Mouse (Mus musculus) adrenal gland, postnatal 25 days (tissue): ENCODE data around the gene Slc4a2. TPM values are rescaled to one million over a fixed set of nuclear protein-coding genes. Genes with fewer than 3 reads are reported as not detected.

Experiments used
- DNase-seq: peaks from one replicate; pipeline ENCODE4 v3.0.0; 2021; ENCODE audit warnings: mixed read lengths
- total RNA-seq: library from RNA; stranded (reverse); gene quantifications from 2 replicates; pipeline ENCODE4 v1.2.3, GENCODE M21; 2021

Slc4a2 gene
- total RNA-seq, 1 experiment from 2014 or later: 59.1 TPM

DNA sequence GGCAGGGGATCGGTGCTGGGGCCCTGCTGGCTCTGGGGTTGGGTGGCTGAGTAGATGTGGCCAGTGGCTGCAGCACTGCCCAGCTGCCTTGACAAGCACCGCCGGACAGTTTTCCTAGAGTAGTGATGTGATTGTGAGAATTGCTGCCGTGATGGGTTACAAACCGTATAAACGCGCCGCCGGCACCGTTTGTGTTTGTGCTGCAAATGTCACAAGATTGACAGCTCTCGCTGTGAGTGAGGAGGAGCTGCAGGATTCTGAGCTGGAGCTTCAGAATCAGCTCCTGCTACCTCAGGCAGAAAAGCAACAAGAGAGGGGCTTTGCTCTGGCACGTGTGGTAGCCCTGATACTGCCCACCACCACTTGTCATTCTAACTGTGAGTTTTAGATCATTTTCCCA lies 43.1 kb downstream of the Slc4a2 start:
- no peak for DNase-seq

GRCm38 (mm10) chr5:24470600-24470999 lies 47.0 kb downstream of the Slc4a2 start:
- DNase-seq: peak; percentile 81

DNA sequence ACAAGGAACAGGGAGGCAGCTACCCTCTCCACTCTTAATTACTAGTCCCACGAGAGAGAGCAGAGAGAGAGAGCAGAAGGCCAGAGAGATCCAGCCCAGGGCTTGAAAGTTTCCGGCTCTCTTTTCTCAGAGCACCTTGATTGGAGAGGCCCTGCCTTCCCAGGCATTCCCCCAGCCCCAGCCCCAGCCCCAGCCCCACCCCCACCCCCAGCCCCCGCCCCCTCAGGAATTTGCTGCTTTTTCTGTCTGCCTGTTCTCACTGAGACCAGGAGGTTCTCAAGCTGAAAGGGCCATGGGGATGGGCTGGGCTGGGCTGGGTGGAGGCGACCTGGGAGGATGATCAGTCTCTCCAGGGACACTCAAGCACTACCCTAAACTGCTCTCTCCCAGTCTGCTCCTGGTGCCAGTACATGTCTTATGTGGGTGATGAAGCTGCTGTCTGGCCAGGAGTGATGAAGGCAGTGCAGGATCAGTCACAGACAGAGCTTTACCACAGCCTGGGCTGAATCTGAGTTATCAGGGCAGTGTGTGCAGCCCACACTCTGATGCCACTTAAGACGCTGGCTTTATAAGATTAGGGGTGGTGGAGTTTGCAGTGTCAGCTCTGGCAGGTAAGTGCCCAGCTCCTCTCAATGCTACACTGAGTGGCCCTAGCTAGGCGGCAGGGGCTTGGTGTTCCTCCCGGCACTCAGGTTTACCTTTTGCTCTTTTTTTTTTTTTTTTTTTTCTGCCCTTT lies 49.4 kb downstream of the Slc4a2 start:
- DNase-seq: no peak

DNA sequence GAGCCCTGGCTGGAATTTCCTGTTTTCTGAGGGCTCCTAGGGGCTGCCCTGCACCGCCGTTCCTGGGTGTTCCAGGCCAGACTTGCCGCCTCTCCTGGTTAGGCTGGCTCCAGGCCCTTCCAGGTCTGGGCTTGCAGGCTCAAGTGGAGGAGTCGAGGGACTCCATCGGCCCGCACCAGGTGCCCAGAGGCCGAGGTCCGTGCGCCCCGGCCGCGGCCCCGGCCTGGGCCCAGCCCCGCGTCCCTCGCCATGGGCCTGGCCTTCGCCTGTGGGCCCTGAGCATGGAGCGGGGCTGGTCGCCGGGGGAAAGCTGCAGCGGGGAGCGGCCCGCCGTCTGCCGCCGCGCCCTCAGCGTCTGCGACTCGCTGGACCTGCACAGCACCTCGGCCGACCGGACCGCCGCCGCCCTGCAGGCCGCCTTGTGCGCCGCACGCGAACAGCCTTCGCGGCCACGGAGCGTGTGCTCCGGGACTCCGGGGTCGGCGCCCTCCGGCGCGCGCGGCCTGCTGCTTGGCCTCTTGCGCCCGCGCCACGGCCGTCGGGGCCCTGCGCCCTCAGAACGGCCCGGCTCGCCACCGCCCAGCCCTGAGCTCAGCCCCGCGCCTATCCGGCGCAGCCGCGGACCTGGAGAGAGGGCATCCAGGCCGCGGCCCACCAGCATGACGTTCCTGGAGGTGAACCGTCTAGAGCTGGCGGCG lies 50.5 kb downstream of the Slc4a2 start:
- DNase-seq: peak; percentile 41

- DNase-seq: peak; percentile 74
Observed at GRCm38 (mm10) chr5:24474723-24475261, 51.2 kb downstream of the Slc4a2 start.

DNA sequence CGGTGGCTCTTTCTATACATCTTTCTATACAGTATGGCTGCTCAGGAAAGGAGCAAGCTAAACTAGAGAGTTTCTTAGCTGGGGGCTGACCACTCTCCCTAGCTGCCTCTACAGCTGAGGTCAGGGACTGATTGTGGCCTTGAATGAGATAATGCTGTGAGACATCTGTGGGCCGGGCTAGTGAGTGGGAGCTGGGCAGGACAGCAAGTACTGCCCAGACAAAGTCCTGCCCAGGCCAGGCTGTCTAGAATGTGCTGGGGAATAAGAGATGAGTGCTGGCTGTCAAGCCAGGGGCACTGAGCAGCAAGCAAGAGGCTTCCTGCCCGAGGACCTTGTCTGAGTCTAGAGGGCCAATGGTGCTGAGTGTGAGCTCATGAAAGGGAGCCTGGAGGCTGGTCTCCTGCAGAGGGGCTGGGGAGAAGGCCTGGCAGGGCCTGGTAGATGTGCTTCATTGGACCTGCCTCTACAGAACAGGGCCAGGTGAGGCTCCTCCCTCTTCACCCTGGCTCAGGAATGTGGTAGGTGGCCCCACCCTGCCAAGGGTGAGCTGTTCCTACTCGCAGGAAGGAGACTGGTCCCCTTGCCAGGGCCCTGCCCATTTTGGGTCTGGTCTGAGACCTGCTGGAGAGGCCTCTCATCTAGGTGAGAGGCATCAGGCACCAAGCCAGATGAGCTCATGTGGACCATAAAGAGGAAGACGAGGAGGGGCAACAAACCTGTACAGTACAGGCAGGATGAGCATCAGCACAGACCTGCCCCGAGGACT lies 52.0 kb downstream of the Slc4a2 start:
- peak; percentile 64 for DNase-seq

DNA sequence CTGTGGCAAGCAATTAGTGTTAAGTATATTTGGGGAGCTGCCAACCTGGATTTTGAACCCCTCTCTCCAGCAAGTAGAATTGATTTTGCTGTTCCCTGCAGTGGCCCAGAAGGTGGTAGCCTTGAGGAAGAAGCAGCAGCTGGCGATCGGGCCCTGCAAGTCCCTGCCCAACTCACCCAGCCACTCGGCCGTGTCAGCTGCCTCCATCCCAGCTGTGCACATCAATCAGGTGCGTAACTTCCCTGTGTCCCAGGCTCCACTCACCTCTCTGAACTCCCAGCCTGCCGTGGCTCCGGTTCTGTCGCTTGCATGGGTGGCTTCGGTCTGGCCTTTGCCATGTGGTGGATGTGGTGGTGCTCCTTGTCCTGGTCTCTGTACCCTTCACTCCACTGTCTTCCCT lies 54.3 kb downstream of the Slc4a2 start:
- DNase-seq: no peak

GRCm38 (mm10) chr5:24481647-24482046 lies 58.0 kb downstream of the Slc4a2 start:
- peak; percentile 68 for DNase-seq

DNA sequence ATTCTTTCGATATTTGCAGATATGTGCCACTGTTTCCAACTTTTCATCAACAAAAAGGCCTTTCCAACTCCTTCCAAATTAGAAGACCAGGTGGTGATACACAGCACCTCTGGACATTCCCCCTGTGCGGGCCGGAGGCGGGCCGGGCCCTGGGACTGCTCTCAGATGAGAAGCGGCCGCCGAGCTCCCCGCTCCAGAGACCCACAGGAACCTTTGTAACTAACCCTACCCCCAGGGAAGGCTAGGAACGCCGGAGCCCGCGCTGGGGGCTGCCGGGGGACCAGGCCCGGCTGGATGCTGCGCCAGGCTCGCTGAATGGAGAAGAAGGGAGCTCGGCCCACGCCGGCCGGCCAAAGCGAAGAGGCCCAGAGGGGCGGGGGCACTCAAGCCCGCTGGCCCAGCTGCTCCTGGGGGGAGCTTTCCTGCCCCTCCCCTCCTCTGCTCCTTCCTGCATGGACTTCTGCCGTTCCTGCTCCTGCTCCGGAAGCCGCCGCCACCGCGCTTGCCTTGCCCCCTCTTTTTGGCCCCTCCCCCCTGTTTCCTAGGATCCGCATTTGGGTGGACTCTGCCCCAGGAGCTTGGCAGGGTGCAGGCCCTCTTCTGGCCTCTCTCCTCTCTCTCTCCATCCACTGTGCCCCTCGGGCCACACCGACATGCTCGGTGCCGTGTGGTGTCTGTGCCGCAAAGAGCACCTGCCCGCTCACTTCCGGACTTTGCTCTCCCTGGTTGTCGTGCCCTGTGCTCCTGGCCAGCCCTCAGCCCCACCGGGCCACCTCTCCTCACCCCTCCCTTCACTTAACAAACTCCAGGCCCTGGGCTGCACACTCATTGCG lies 58.8 kb downstream of the Slc4a2 start:
- no peak for DNase-seq

GRCm38 (mm10) chr5:24483326-24483725 lies 59.7 kb downstream of the Slc4a2 start:
- DNase-seq: peak; percentile 54

GRCm38 (mm10) chr5:24484963-24485362 lies 61.3 kb downstream of the Slc4a2 start:
- no peak for DNase-seq

- DNase-seq: peak; percentile 89
Observed at GRCm38 (mm10) chr5:24486097-24486496, 62.5 kb downstream of the Slc4a2 start.

- DNase-seq: no peak
Observed at GRCm38 (mm10) chr5:24486738-24487137, 63.1 kb downstream of the Slc4a2 start.

- no peak for DNase-seq
Observed at GRCm38 (mm10) chr5:24490413-24490920, 66.8 kb downstream of the Slc4a2 start.

Other genes with a start within 250 kb of the Slc4a2 start
- 12.7 and 26.0 TPM in 2 replicates for gene Kcnh2, start 72.2 kb upstream of the Slc4a2 start, total RNA-seq
- gene Nos3, start 59.0 kb upstream of the Slc4a2 start, total RNA-seq: 8.3 and 8.7 TPM in 2 replicates
- 0.27 and 1.2 TPM in 2 replicates for gene Atg9b, start 31.7 kb upstream of the Slc4a2 start, total RNA-seq
- gene Abcb8, start 30.2 kb upstream of the Slc4a2 start, total RNA-seq: 83.6 and 88.2 TPM in 2 replicates
- gene Asic3, start 10.4 kb upstream of the Slc4a2 start, total RNA-seq: 0.43 TPM in 1 of 2 replicates, not detected in the other
- 46.4 and 51.2 TPM in 2 replicates for gene Cdk5, start 307 bp upstream of the Slc4a2 start, total RNA-seq
- gene Fastk, start 21.4 kb downstream of the Slc4a2 start, total RNA-seq: 114 and 119 TPM in 2 replicates
- gene Tmub1, start 24.0 kb downstream of the Slc4a2 start, total RNA-seq: 12.5 and 16.8 TPM in 2 replicates
- 75.6 and 89.0 TPM in 2 replicates for gene Agap3, start 28.3 kb downstream of the Slc4a2 start, total RNA-seq
- not detected in 2 replicates for gene Gbx1, start 103.4 kb downstream of the Slc4a2 start, total RNA-seq
- gene Asb10, start 117.1 kb downstream of the Slc4a2 start, total RNA-seq: 0.67 TPM in 1 of 2 replicates, not detected in the other
- gene 4931409K22Rik, start 133.0 kb downstream of the Slc4a2 start, total RNA-seq: not detected in 2 replicates
- 74.1 and 76.8 TPM in 2 replicates for gene Abcf2, start 153.6 kb downstream of the Slc4a2 start, total RNA-seq
- 40.7 and 66.4 TPM in 2 replicates for gene Chpf2, start 162.9 kb downstream of the Slc4a2 start, total RNA-seq
- 14.5 and 18.7 TPM in 2 replicates for gene Smarcd3, start 200.6 kb downstream of the Slc4a2 start, total RNA-seq